In the genomic region with DNA sequence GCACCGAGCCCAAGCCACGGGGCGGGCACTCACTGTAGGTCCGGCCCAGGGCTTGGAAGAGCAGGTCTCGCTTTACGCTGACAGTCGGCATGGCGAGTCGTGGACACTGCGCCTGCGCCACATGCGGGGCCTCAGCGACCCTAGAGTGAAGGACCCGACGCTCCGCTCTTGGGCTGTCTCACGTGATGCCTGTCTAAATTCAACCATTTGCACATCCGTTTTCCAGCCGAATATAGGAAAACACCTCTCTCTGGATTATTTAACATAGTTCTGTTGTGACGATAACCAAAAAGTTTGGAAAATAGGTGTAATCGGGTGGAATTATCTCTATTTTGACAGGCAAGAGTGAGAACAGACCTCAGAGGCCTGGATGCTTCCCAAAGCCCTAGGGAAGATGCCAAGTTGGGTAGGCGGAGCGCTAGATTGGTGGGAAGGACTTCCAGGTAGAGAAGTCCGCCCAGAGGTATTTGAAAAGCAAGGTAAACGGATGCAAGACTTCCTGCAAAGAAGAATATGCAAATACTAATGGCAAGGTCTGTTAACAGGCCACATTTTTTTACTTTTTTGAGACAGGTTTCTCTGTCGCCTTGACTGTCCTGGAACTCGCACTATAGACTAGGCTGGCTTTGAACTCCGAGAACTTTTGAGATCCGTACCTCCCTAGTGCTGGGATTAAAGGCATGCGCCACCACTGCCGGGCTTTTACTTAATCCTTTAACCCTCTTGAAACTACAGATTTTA, we compare ENCODE assay signal across 8 mouse cellular contexts. TPM values are rescaled to one million over a fixed set of nuclear protein-coding genes. Genes with fewer than 3 reads are reported as not detected.
DNase-seq lines count a peak whose midpoint lies in the region; ATAC-seq and TF ChIP-seq lines count a peak whose summit lies in the region.

A gene (minus strand): TSS at position 146 of the 741 bp plus-strand sequence.

- peaks cover 4% of the 10 kb centered on the region; the same call in 1 of the 2 replicates for H3K36me3 ChIP-seq in forebrain, embryonic 10.5 days (replicated peaks)
- no peaks in the 10 kb centered on the region for H3K36me3 ChIP-seq in heart, embryonic 15.5 days
- H3K36me3 ChIP-seq in liver, embryonic 14.5 days (replicated peaks; ENCODE audit: control insufficient read depth, insufficient read depth, low read depth) = no peaks in the 10 kb centered on the region
- H3K36me3 ChIP-seq in neural tube, embryonic 11.5 days (ENCODE audit: control insufficient read depth, insufficient read depth, low read length) = no peaks in the 10 kb centered on the region
- H3K36me3 ChIP-seq in stomach, postnatal 0 days (ENCODE audit: control insufficient read depth, insufficient read depth, low read length) = no peaks in the 10 kb centered on the region

- H3K9ac ChIP-seq in heart, embryonic 15.5 days = peak within 1 kb of the TSS; percentile 89
- peak within 1 kb of the TSS; percentile 90 for H3K9ac ChIP-seq in liver, embryonic 14.5 days (replicated peaks)
- peak within 1 kb of the TSS; percentile 83 for H3K9ac ChIP-seq in neural tube, embryonic 11.5 days (ENCODE audit: low read length)
- H3K9ac ChIP-seq in stomach, postnatal 0 days (ENCODE audit: low read length) = peak within 1 kb of the TSS; percentile 90

- ATAC-seq in heart, embryonic 15.5 days (replicated peaks; ENCODE audit: insufficient number of reproducible peaks, insufficient read depth, low FRiP score, low read depth) = peak; percentile 96
- peak; percentile 97 for ATAC-seq in liver, embryonic 14.5 days (ENCODE audit: insufficient read depth)
- peak; percentile 96 for ATAC-seq in neural tube, embryonic 11.5 days (ENCODE audit: insufficient read depth, low FRiP score, low TSS enrichment)
- peak; percentile 96 for ATAC-seq in stomach, postnatal 0 days (ENCODE audit: low FRiP score, low TSS enrichment)

- peak; percentile 78 for TF ChIP-seq EP300 in liver, embryonic 14.5 days (IDR thresholded peaks at IDR 0.05; ENCODE audit: low read depth)
- peak; percentile 98 for TF ChIP-seq EP300 in stomach, postnatal 0 days (optimal IDR thresholded peaks at IDR 0.05)

- WGBS in forebrain, embryonic 10.5 days = under 1% methylated on average over 31 of the region's 31 CpGs
- under 1% methylated on average over 31 of the region's 31 CpGs for WGBS in heart, embryonic 15.5 days
- WGBS in liver, embryonic 14.5 days (ENCODE audit: insufficient replicate concordance) = under 1% methylated on average over 31 of the region's 31 CpGs
- under 1% methylated on average over 31 of the region's 31 CpGs for WGBS in neural tube, embryonic 11.5 days
- WGBS in stomach, postnatal 0 days = under 1% methylated on average over 31 of the region's 31 CpGs

- peak within 1 kb of the TSS; percentile 96 for H3K27ac ChIP-seq in forebrain, embryonic 10.5 days
- H3K27ac ChIP-seq in heart, embryonic 15.5 days = peak within 1 kb of the TSS; percentile 54
- peak within 1 kb of the TSS; percentile 58 for H3K27ac ChIP-seq in liver, embryonic 14.5 days
- H3K27ac ChIP-seq in neural tube, embryonic 11.5 days (ENCODE audit: low read depth, low read length) = no peak within 1 kb of the TSS
- peak within 1 kb of the TSS; percentile 88 for H3K27ac ChIP-seq in stomach, postnatal 0 days (replicated peaks)

- peaks cover 42% of the 10 kb centered on the region for H3K4me1 ChIP-seq in forebrain, embryonic 10.5 days
- peaks cover 19% of the 10 kb centered on the region for H3K4me1 ChIP-seq in heart, embryonic 15.5 days (replicated peaks)
- H3K4me1 ChIP-seq in liver, embryonic 14.5 days (replicated peaks; ENCODE audit: control insufficient read depth in 2 of 2, insufficient read depth in 2 of 2, low read length in 1 of 2) = peaks cover 9 to 11% of the 10 kb centered on the region in 2 experiments
- H3K4me1 ChIP-seq in neural tube, embryonic 11.5 days (ENCODE audit: control insufficient read depth, insufficient read depth, low read length) = peaks cover 8% of the 10 kb centered on the region
- no peaks in the 10 kb centered on the region; the same call in 1 of the 2 replicates for H3K4me1 ChIP-seq in stomach, postnatal 0 days (replicated peaks; ENCODE audit: control insufficient read depth, insufficient read depth)

- no peaks in the 10 kb centered on the region for H3K27me3 ChIP-seq in forebrain, embryonic 10.5 days (ENCODE audit: poor library complexity, severe bottlenecking)
- H3K27me3 ChIP-seq in heart, embryonic 15.5 days = no peaks in the 10 kb centered on the region
- no peaks in the 10 kb centered on the region for H3K27me3 ChIP-seq in liver, embryonic 14.5 days (ENCODE audit: control insufficient read depth, insufficient read depth, low read length)
- H3K27me3 ChIP-seq in neural tube, embryonic 11.5 days (ENCODE audit: control insufficient read depth, insufficient read depth, low read length) = no peaks in the 10 kb centered on the region
- no peaks in the 10 kb centered on the region for H3K27me3 ChIP-seq in stomach, postnatal 0 days (ENCODE audit: control insufficient read depth, insufficient read depth, low read length)

- peak; percentile 89 to 90 for DNase-seq in CD8-positive naive resting alpha-beta T cell, adult 2 months (ENCODE audit: low read depth in 2 of 2, low spot score in 2 of 2)
- DNase-seq in c-Kit-positive CD71-negative TER-119-negative erythroid progenitor cells, embryonic 14.5 days (ENCODE audit: low read depth) = peak; percentile 82
- DNase-seq in forebrain, embryonic 10.5 days (ENCODE audit: extremely low spot score, low spot score) = peak; percentile 86
- peak; percentile 92 to 95 for DNase-seq in kidney, postnatal 25 days
- peak; percentile 81 to 88 (median 87) for DNase-seq in liver, embryonic 14.5 days (ENCODE audit: low read depth in 3 of 3, low spot score in 3 of 3)
- peak; percentile 91 for DNase-seq in neural tube, embryonic 11.5 days (ENCODE audit: low spot score)
- DNase-seq in stomach, postnatal 0 days (ENCODE audit: low spot score) = peak; percentile 92

- peak within 1 kb of the TSS; percentile 84 for H3K4me2 ChIP-seq in heart, embryonic 15.5 days
- H3K4me2 ChIP-seq in liver, embryonic 14.5 days (ENCODE audit: low read depth) = peak within 1 kb of the TSS; percentile 90
- H3K4me2 ChIP-seq in neural tube, embryonic 11.5 days (ENCODE audit: low read depth) = peak within 1 kb of the TSS; percentile 58
- peak within 1 kb of the TSS; percentile 58 for H3K4me2 ChIP-seq in stomach, postnatal 0 days (replicated peaks; ENCODE audit: low read depth)

- no peaks in the 10 kb centered on the region for H3K9me3 ChIP-seq in forebrain, embryonic 10.5 days
- H3K9me3 ChIP-seq in heart, embryonic 15.5 days (replicated peaks) = no peaks in the 10 kb centered on the region
- no peaks in the 10 kb centered on the region for H3K9me3 ChIP-seq in liver, embryonic 14.5 days (ENCODE audit: control insufficient read depth, low read length)
- H3K9me3 ChIP-seq in neural tube, embryonic 11.5 days (ENCODE audit: control insufficient read depth, low read length) = no peaks in the 10 kb centered on the region
- no peaks in the 10 kb centered on the region for H3K9me3 ChIP-seq in stomach, postnatal 0 days (ENCODE audit: control insufficient read depth, low read length)

- peak within 1 kb of the TSS; percentile 97 for H3K4me3 ChIP-seq in forebrain, embryonic 10.5 days
- peak within 1 kb of the TSS; percentile 93 for H3K4me3 ChIP-seq in heart, embryonic 15.5 days
- H3K4me3 ChIP-seq in liver, embryonic 14.5 days (ENCODE audit: insufficient read depth in 1 of 2, low read depth in 2 of 2, low read length in 2 of 2) = peak within 1 kb of the TSS; percentile 83 to 98
- H3K4me3 ChIP-seq in neural tube, embryonic 11.5 days (ENCODE audit: low read depth, low read length) = peak within 1 kb of the TSS; percentile 89
- H3K4me3 ChIP-seq in stomach, postnatal 0 days (ENCODE audit: low read depth, low read length) = peak within 1 kb of the TSS; percentile 87

- no peak for TF ChIP-seq CTCF in liver, embryonic 14.5 days (IDR thresholded peaks at IDR 0.05; ENCODE audit: low read depth)
- no peak for TF ChIP-seq CTCF in stomach, postnatal 0 days (IDR thresholded peaks at IDR 0.05; ENCODE audit: low read depth)

RNA-seq across cellular contexts. Expression of the gene that starts here (rescaled TPM):
- polyA plus RNA-seq in forebrain, embryonic 10.5 days (2016; fragmentation: Nextera tagmentation; extraction: Ambion mirVana) = 154 TPM in 2 replicates
- polyA plus RNA-seq in heart, embryonic 15.5 days (2015; fragmentation: Nextera tagmentation; extraction: Ambion mirVana) = 89.4 and 93.1 TPM in 2 replicates
- polyA plus RNA-seq in liver, embryonic 14.5 days (2012; rRNA removed) = 33.9 and 38.6 TPM in 2 replicates
- polyA plus RNA-seq in liver, embryonic 14.5 days (2014; fragmentation: Nextera tagmentation; extraction: Ambion mirVana) = 111 TPM in 2 replicates
- polyA plus RNA-seq in neural tube, embryonic 11.5 days (2014; fragmentation: Nextera tagmentation; extraction: Ambion mirVana) = 149 and 154 TPM in 2 replicates
- polyA plus RNA-seq in stomach, postnatal 0 days (2015; fragmentation: Nextera tagmentation; extraction: Ambion mirVana) = 77.8 and 81.5 TPM in 2 replicates
